Mouse (Mus musculus): ENCODE data around the gene Bmi1. TPM values are rescaled to one million over a fixed set of nuclear protein-coding genes. Genes with fewer than 3 reads are reported as not detected.

The Bmi1 gene
- polyA plus RNA-seq, 1 experiment from 2014 or later: 10.5 TPM

DNA sequence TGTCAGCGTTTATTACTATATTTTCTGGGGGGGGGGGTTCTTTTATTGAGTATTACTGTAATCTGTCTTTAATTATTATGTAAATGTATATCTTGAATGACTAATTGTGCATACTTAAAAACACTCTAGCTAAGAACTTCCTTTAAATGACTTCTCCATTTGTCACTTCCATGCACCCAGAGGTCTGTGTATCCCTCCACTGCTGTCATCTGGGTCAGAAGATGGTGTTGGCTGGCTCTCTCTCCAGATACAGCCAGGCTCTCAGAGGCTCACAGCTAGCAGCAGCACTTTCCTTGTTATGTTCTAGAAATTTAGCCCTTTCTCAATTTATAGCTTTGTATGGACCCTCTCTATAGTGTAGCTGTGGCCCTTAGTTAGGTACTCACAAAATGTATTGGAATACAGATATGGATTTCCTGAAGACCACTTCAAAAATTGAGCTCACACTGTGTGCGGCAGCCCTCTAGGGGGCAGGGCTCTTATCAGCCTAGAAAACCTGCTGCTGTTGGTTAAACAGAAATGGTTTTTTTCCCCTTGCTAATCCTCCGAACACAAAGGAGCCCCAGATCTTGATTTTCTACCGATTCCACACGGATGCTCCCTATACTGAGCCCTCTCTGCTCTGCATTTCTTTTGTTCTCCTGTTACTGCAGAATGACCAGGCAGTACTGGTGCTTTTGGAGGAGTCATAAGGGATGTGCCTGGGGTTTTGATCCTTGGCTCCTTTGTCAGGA, 57.7 kb downstream of the Bmi1 start:
- peak; percentile 35 for TF ChIP-seq CTCF (IDR thresholded peaks at IDR 0.05; ENCODE audit: low read depth)
- no peak for TF ChIP-seq EP300 (optimal IDR thresholded peaks at IDR 0.05)
- DNase-seq (ENCODE audit: low spot score) (no peak), ATAC-seq (ENCODE audit: low FRiP score, low TSS enrichment) (no peak)
- Histone ChIP-seq H3K27me3 (ENCODE audit: control insufficient read depth, insufficient read depth, low read length) (no peaks in the 10 kb centered on the region), H3K4me1 (replicated peaks; ENCODE audit: control insufficient read depth, insufficient read depth) (no peaks in the 10 kb centered on the region), H3K9ac (ENCODE audit: low read length) (no peak overlapping the region), H3K27ac (replicated peaks) (no peak overlapping the region), H3K9me3 (ENCODE audit: control insufficient read depth, low read length) (no peaks in the 10 kb centered on the region), H3K36me3 (ENCODE audit: control insufficient read depth, insufficient read depth, low read length) (no peaks in the 10 kb centered on the region), H3K4me3 (ENCODE audit: low read depth, low read length) (no peak overlapping the region), H3K4me2 (replicated peaks; ENCODE audit: low read depth) (no peak overlapping the region)
- 47% methylated on average over 5 of the region's 5 CpGs for WGBS

Other genes with a start within 250 kb of the Bmi1 start
- gene Commd3, start 4.6 kb upstream of the Bmi1 start, polyA plus RNA-seq (2015; fragmentation: Nextera tagmentation; extraction: Ambion mirVana): 169 and 178 TPM in 2 replicates
- 0.10 and 0.21 TPM in 2 replicates for gene Spag6, start 17.0 kb downstream of the Bmi1 start, polyA plus RNA-seq (2015; fragmentation: Nextera tagmentation; extraction: Ambion mirVana)